Mouse (Mus musculus): ENCODE measurements around the gene Scimp. TPM values are rescaled to one million over a fixed set of nuclear protein-coding genes. Genes with fewer than 3 reads are reported as not detected.
"Not testable (repeated sequence)": the region's sequence is repeated elsewhere in the genome, so short reads cannot be mapped to it uniquely, and the experiment has no call there.

The Scimp gene
- polyA plus RNA-seq, 1 experiment from 2014 or later = 0.22 TPM

DNA sequence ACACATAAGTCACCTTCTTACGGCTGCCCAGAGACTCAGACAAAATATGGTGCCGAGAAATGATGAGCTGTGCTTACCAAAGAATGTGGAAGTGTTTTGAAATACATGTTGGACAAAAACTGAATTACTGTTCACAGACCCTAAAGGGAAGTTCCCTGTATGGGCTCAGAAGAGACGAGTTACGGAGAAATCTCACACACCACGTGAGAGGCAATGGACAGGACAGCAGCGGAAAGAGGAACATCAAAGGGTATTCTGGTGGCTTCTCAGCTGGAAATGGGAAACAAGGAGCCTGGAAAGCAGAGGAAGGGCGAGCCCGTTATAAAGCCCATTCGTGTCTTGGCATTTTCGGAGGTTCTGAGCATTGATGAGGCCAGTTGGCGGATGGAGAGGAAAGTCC is 25.3 kb downstream of the Scimp start:
- WGBS = 63% methylated on average over 11 of the region's 11 CpGs
- no peak overlapping the region for H3K9ac ChIP-seq
- H3K27me3 ChIP-seq = no peaks in the 10 kb centered on the region
- no peak overlapping the region for H3K4me3 ChIP-seq
- H3K36me3 ChIP-seq = no peaks in the 10 kb centered on the region
- ATAC-seq (ENCODE audit: low FRiP score, low read depth) = no peak
- no peak overlapping the region for H3K4me2 ChIP-seq (replicated peaks)
- no peaks in the 10 kb centered on the region for H3K9me3 ChIP-seq
- H3K27ac ChIP-seq = no peak overlapping the region
- no peaks in the 10 kb centered on the region for H3K4me1 ChIP-seq

DNA sequence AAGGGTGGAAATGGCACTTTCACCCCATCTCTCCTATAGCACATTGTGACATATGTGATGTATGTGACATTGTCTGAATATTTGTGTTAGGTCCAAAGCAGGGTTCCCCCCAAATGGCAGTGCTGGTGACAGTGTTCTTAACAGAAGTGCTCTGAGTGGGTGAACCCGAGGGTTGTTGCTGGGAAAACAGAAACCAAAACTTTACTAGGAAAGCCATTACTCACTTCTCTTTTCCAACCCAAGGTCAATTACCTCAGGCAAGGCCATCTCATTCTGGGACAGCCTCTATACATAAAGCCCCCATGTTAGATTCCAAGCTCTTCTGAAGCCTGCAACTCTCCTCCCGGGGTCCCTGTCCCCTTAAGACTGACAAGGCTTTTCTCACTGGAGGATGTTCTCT is 26.5 kb downstream of the Scimp start:
- H3K27ac ChIP-seq = no peak overlapping the region
- H3K36me3 ChIP-seq = no peaks in the 10 kb centered on the region
- H3K9me3 ChIP-seq = no peaks in the 10 kb centered on the region
- H3K4me2 ChIP-seq (replicated peaks) = no peak overlapping the region
- H3K4me3 ChIP-seq = no peak overlapping the region
- no peaks in the 10 kb centered on the region for H3K4me1 ChIP-seq
- 59% methylated on average over 2 of the region's 2 CpGs for WGBS
- no peaks in the 10 kb centered on the region for H3K27me3 ChIP-seq
- no peak for ATAC-seq (ENCODE audit: low FRiP score, low read depth)
- H3K9ac ChIP-seq = no peak overlapping the region

- H3K9ac ChIP-seq; H3K27me3 ChIP-seq; H3K27ac ChIP-seq; H3K4me1 ChIP-seq; H3K4me2 ChIP-seq (replicated peaks); H3K4me3 ChIP-seq; H3K9me3 ChIP-seq; ATAC-seq (ENCODE audit: low FRiP score, low read depth): not testable (repeated sequence)
- 25% methylated on average over 6 of the region's 6 CpGs for WGBS
- peaks cover 15% of the 10 kb centered on the region for H3K36me3 ChIP-seq
These were observed 34.3 kb downstream of the Scimp start for GRCm38 (mm10) chr11:70778058-70778457.

DNA sequence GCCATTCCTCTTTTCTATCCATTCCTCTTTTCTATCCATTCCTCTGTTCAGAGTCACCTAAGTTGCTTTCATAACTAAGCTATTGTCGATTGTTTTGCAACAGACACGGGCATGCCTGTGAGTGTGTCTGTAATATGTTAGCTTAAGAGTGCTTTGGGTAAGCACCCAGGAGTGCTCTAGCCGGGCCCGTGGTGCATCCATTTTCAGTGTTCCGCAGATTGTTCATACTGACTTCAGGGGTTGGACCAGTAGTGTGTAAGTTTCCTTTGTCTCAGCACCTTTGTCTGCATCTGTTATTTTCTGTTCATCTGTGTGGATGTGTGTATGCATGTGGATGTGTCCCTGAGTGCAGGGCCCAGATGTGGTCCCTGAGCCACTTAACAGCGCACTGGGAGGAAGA is 34.8 kb downstream of the Scimp start:
- no peak for ATAC-seq (ENCODE audit: low FRiP score, low read depth)
- H3K36me3 ChIP-seq = peaks cover 17% of the 10 kb centered on the region
- H3K4me1 ChIP-seq = no peaks in the 10 kb centered on the region
- H3K9me3 ChIP-seq = no peaks in the 10 kb centered on the region
- H3K27ac ChIP-seq = no peak overlapping the region
- H3K27me3 ChIP-seq = no peaks in the 10 kb centered on the region
- H3K4me3 ChIP-seq = no peak overlapping the region
- no peak overlapping the region for H3K4me2 ChIP-seq (replicated peaks)
- 76% methylated on average over 6 of the region's 6 CpGs for WGBS
- H3K9ac ChIP-seq = no peak overlapping the region

GRCm38 (mm10) chr11:70776830-70777571 is 35.4 kb downstream of the Scimp start:
- 27% methylated on average over 17 of the region's 17 CpGs for WGBS
- Histone ChIP-seq H3K27me3 (no peaks in the 10 kb centered on the region), H3K9ac (no peak overlapping the region), H3K36me3 (peaks cover 24% of the 10 kb centered on the region), H3K27ac (no peak overlapping the region), H3K4me1 (no peaks in the 10 kb centered on the region), H3K9me3 (no peaks in the 10 kb centered on the region), H3K4me2 (replicated peaks) (no peak overlapping the region), H3K4me3 (no peak overlapping the region)
- ATAC-seq (ENCODE audit: low FRiP score, low read depth) = no peak

DNA sequence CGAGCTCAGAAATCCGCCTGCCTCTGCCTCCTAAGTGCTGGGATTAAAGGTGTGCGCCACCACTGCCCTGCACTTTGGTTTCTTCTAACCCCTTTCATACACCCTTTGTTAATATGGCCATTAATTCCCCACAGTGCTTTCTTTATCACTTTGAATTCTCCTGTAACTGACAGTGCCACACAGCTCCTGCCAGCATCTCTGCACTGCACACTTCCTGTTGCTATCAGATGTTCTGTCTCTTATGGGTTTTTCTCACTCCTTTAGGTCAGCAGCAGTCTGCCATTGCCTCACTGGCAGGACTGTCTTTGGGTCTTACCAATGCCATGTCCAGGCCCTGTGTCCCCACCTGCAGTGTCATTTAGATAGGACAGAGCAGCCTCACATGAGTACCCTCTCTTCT is 41.6 kb downstream of the Scimp start:
- WGBS = 91% methylated on average over 3 of the region's 3 CpGs
- Histone ChIP-seq H3K4me1 (no peaks in the 10 kb centered on the region; the same call in 1 of the 2 replicates), H3K27me3 (no peaks in the 10 kb centered on the region), H3K4me3 (no peak overlapping the region), H3K9ac (no peak overlapping the region), H3K4me2 (replicated peaks) (no peak overlapping the region), H3K9me3 (no peaks in the 10 kb centered on the region), H3K27ac (no peak overlapping the region), H3K36me3 (peaks cover 44% of the 10 kb centered on the region)
- no peak for ATAC-seq (ENCODE audit: low FRiP score, low read depth)

GRCm38 (mm10) chr11:70765776-70766445 is 46.5 kb downstream of the Scimp start:
- ATAC-seq (ENCODE audit: low FRiP score, low read depth) = no peak
- H3K4me3 ChIP-seq = no peak overlapping the region
- H3K9me3 ChIP-seq = no peaks in the 10 kb centered on the region
- 74% methylated on average over 16 of the region's 16 CpGs for WGBS
- no peak overlapping the region for H3K4me2 ChIP-seq (replicated peaks)
- peaks cover 10% of the 10 kb centered on the region for H3K36me3 ChIP-seq
- no peak overlapping the region for H3K9ac ChIP-seq
- peaks cover 12% of the 10 kb centered on the region for H3K4me1 ChIP-seq
- no peak overlapping the region; the same call in 1 of the 2 replicates for H3K27ac ChIP-seq
- no peaks in the 10 kb centered on the region for H3K27me3 ChIP-seq

GRCm38 (mm10) chr11:70763936-70764808 is 48.2 kb downstream of the Scimp start, which contains the start of gene Zfp3:
Zfp3 (plus strand) TSS chr11:70764209.
- Histone ChIP-seq H3K9me3 (no peaks in the 10 kb centered on the region), H3K4me2 (replicated peaks) (peak within 1 kb of the TSS; percentile 79), H3K27ac (peak within 1 kb of the TSS; percentile 61; the same call in 1 of the 2 replicates), H3K36me3 (peaks cover 8% of the 10 kb centered on the region; the same call in 1 of the 2 replicates), H3K27me3 (no peaks in the 10 kb centered on the region), H3K9ac (peak within 1 kb of the TSS; percentile 77), H3K4me3 (peak within 1 kb of the TSS; percentile 69), H3K4me1 (peaks cover 12% of the 10 kb centered on the region)
- under 1% methylated on average over 65 of the region's 78 CpGs for WGBS
- ATAC-seq (ENCODE audit: low FRiP score, low read depth) = peak; percentile 86

DNA sequence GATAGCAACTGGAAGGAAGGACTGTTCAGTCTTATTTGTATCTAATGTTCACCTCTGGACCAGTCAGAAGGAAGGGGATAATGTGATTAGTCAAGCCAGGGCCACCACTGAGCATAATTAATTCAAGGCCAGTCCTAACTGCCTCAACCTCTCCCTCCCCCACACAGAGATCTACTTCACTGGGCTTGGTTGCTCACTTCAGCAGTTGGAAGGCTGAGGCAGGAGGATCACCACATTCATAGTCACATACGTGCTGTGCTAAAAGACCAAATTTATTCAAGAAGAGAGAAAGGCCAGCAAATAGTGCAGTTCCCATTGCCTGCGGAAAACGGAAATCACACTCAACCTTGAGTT is 48.8 kb downstream of the Scimp start:
- Histone ChIP-seq H3K4me2 (replicated peaks) (peak overlapping the region; percentile 79), H3K9me3 (no peaks in the 10 kb centered on the region), H3K4me1 (peaks cover 12% of the 10 kb centered on the region), H3K27me3 (no peaks in the 10 kb centered on the region), H3K36me3 (peaks cover 8% of the 10 kb centered on the region; the same call in 1 of the 2 replicates), H3K4me3 (peak overlapping the region; percentile 69), H3K9ac (peak overlapping the region; percentile 77), H3K27ac (peak overlapping the region; percentile 61; the same call in 1 of the 2 replicates)
- no peak for ATAC-seq (ENCODE audit: low FRiP score, low read depth)
- WGBS = 34% methylated on average over 3 of the region's 3 CpGs

DNA sequence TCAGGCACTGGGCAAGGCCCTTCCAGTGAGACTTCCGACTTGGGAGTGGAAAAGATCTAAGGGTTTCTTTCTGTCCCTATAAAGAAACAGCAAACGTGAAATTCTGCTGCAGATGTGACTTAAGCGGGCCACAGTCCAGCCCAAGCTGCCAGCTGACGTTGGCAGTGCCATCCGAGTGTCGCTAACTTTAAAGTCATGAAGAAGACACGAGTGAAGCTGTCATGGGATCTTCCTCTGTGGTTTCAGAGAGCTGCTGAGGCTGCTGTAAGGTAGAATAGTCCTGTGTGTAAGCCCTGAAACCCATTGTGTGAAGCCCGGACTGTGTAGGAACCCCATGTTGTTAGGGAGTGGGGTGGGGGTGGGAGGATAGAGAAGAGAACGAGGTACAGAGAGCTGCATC is 49.7 kb downstream of the Scimp start:
- Histone ChIP-seq H3K27ac (no peak overlapping the region), H3K4me3 (no peak overlapping the region), H3K9me3 (no peaks in the 10 kb centered on the region), H3K27me3 (no peaks in the 10 kb centered on the region), H3K4me1 (peaks cover 12% of the 10 kb centered on the region), H3K4me2 (replicated peaks) (no peak overlapping the region), H3K36me3 (0 out of 2 replicates have a peak, but pooled peaks cover 2% of the 10 kb centered on the region), H3K9ac (no peak overlapping the region)
- no peak for ATAC-seq (ENCODE audit: low FRiP score, low read depth)
- 89% methylated on average over 9 of the region's 9 CpGs for WGBS

DNA sequence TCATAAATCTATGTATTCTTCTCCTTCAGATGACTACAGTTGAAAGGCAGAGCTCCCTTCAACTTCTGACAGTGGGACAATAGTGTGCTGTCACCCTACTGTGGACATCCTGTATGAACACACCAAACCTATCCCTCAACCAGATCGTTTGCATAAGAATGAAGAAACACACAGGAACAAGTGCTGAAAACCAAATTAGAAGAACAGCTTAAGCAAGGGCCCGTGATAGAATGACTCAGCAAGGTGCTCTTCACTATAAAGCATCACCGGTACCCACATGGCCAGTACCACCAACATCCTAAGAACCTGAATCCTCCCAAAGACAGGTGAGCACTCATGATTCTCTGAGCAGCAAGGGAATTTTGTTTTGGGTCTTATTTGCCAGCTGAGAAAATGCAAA is 51.9 kb downstream of the Scimp start:
- not testable (repeated sequence) for H3K9me3 ChIP-seq; H3K27ac ChIP-seq; H3K9ac ChIP-seq; H3K36me3 ChIP-seq; H3K27me3 ChIP-seq; ATAC-seq (ENCODE audit: low FRiP score, low read depth); H3K4me3 ChIP-seq; H3K4me1 ChIP-seq; H3K4me2 ChIP-seq (replicated peaks)
- 68% methylated on average over 3 of the region's 3 CpGs for WGBS

GRCm38 (mm10) chr11:70755645-70756044 is 56.7 kb downstream of the Scimp start:
- 11% methylated on average over 7 of the region's 7 CpGs for WGBS
- no peaks in the 10 kb centered on the region for H3K9me3 ChIP-seq
- no peak overlapping the region for H3K27ac ChIP-seq
- no peaks in the 10 kb centered on the region for H3K4me1 ChIP-seq
- no peaks in the 10 kb centered on the region for H3K36me3 ChIP-seq
- H3K9ac ChIP-seq = no peak overlapping the region
- H3K4me3 ChIP-seq = no peak overlapping the region
- H3K4me2 ChIP-seq (replicated peaks) = no peak overlapping the region
- no peak for ATAC-seq (ENCODE audit: low FRiP score, low read depth)
- no peaks in the 10 kb centered on the region for H3K27me3 ChIP-seq
